Mouse (Mus musculus): ENCODE measurements around the gene Zfp106.

GRCm38 (mm10) chr2:120496511-120496910, 67.1 kb downstream of the Zfp106 start:
- TF ChIP-seq CTCF (IDR thresholded peaks at IDR 0.05; ENCODE audit: control insufficient read depth, insufficient read depth, insufficient replicate concordance, low read depth, low read length), result no peak
- TF ChIP-seq POLR2A (IDR thresholded peaks at IDR 0.05; ENCODE audit: control insufficient read depth, low read depth, low read length), result no peak

Measured in testis, adult 2 months (tissue).